Mouse (Mus musculus) lung, postnatal 14 days (tissue): Measurements from ENCODE around the gene Bco2.

Experiments
- DNase-seq: peaks from one replicate; pipeline ENCODE4 v3.0.0; 2021

Gene Bco2

DNA sequence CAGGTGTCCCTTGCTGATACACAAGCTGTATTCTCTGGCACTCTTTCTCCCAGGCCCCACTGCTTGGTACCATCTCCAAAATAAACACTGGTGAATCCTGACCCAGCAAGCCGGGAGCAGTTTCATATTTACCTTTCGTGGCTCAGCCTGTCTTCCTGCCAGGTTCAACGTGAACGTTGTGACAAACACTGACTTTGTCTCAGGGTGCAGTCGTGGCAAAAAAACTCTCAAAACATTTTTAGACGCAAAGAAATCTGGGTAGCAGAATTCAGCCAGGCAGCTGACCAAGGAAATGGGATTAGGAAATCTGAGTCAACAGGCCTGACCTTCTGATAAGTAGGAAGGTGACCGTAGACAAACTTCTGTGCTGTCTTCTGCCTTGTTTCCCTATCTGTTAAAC, 47.4 kb downstream of the Bco2 start:
- DNase-seq = no peak

DNA sequence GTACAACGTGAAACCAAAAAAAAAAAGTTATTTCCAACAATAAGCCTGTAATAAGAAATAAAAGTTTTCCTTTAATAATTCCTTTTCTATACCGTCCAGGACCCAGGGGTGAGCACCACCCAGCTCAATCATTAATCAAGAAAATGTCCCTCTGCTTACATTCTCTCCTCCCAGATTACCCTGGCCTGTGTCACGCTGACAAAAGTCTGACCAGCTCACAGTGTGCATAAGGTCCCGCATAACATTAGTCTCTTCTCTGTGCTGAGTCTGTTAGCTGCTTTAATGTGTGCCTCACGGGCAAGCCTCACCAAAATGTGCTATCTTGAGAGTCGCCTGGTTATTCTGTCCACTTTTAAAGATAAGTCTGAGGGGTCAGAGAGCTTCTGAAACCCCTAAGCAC, 49.6 kb downstream of the Bco2 start:
- no peak for DNase-seq

DNA sequence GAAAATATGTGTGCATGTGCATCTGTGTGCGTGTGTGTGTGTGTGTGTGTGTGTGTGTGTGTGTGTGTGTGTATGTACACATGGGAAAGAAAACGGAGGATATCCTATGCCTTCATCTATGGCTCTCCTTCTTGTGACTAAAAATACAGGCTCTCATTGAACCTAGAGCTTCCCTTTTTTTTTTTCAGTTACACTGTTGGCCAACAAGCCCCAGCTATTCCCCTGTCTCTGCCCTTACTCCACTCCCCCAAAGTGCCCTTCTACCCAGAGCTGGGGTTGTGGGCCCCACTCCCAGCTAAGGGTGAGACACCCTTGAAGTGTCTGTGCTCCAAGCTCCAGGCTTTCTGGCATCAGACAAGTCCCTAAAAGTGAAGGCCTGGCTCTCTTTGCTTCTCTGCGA, 52.0 kb downstream of the Bco2 start:
- DNase-seq = no peak

DNA sequence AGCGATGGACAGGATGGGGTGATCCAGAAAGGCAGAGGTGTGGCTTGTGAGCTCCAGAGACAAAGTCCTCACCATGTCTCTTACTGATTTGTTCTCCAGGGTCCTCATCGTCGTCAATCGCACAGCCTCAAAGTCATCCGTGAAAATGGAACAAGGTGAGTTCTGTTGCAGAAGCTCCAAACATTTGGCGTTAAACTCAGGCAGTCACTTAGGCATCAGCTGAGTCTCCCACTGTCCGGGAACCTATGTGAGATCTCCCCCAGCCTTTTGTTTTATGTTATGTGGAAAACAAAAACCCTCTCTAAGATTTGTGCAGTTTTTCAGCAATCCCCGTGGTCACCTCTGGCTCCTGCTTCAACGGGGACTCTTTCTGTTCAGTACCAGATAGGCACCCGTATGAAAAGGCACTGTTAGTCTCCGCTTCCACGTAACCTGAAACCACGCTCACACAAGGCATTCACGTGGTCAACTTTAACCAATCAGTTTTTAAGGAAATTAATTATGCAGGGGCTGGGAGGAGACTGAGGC, 53.9 kb downstream of the Bco2 start:
- no peak for DNase-seq

GRCm38 (mm10) chr9:50500467-50500973, 54.5 kb downstream of the Bco2 start:
- DNase-seq = no peak

- no peak for DNase-seq
Observed at GRCm38 (mm10) chr9:50499781-50500180, 55.2 kb downstream of the Bco2 start.

GRCm38 (mm10) chr9:50498815-50499214, 56.2 kb downstream of the Bco2 start:
- DNase-seq = no peak

DNA sequence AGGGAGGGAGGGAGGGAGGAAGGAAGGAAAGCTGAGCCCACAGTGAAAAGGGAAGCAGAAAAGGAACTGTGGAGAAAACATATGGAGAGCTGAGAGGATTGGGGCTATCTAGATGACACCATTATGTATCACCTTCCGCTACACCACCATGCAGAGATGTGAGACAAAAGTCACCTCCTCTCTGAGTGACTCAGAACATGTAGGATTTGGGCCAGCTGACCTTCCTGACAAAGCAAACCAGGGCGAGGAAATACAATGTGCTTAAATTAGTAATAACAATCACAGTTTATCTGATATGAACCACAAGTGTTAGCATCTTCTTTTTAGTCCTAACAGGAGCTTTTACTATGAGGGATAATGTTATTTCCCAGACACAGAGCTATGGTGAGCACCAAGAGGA, 57.4 kb downstream of the Bco2 start:
- DNase-seq = no peak

DNA sequence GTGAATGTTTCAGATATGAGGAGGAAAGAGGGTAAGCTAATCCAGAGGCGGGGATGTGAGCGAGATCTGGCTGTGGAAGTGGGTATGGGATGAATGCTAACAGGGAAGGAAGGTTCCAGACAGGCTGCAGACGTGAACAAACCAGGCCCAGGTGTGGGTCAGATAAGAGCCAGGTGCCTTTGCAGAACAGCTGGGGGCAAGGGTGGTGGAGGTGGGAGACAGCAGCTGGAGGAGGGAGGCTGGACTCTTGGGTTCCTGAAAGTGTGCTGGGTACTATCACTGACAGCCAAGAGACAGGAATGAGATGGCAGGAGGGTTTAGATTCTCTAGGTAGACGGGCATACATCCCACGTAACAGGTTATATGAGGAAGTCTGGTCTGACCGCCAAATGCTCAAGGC, 57.9 kb downstream of the Bco2 start:
- DNase-seq = no peak

- DNase-seq = no peak
Observed at GRCm38 (mm10) chr9:50496546-50496945, 58.4 kb downstream of the Bco2 start.

GRCm38 (mm10) chr9:50496151-50496505, 58.9 kb downstream of the Bco2 start:
- DNase-seq = no peak

DNA sequence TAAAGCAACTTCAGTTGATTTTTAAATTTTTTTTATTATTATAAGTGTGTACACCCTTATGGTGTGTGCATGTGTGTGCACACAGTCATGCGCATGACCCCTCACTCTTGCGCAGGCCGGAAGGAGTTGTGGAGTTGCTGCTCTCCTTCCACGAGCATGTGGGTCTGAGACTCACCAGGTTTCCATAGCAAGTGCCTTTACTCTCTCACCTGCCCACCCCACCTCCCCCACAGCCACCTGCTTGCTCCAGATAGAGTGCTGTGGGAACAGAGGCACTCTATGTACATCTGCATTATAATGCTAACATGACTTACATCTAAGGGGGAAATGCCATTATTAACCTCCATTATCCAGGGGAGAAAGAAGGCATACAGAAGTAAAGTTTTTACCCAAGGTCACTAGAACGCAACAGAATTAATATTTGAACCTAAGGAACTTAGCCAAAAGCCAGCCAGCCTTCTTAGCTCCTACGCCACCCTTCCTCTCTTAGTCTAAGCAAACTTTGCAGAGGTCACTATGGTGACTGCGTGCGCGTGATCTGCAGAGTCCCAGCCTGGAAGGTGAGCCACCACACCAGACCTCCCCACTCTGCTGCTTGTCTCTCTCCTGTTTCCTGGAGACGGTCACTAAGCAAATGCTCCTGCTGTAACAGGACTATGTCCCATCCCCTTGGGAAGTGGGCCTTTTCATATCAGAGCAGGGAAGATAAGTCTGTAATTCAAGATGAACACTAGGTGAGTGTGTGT, 59.4 kb downstream of the Bco2 start:
- no peak for DNase-seq

DNA sequence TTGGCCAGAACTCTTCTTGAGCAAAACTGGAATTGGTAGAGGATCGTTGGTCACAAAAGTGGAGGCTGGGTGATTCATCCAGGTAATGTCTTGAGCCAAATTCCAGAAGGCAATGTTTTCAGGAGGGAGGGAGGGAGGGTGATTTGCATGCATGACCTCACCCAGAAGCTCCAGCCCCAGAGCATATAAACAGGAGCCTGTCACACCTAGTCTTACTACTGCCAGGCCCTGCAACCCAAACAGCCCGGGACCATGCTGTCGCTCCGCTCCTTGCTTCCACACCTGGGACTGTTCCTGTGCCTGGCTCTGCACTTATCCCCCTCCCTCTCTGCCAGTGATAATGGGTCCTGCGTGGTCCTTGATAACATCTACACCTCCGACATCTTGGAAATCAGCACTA, 60.7 kb downstream of the Bco2 start, which contains the start of gene Plet1:
Gene Plet1 (plus strand): TSS at position 215 of the 400 bp plus-strand sequence.
- no peak for DNase-seq

DNA sequence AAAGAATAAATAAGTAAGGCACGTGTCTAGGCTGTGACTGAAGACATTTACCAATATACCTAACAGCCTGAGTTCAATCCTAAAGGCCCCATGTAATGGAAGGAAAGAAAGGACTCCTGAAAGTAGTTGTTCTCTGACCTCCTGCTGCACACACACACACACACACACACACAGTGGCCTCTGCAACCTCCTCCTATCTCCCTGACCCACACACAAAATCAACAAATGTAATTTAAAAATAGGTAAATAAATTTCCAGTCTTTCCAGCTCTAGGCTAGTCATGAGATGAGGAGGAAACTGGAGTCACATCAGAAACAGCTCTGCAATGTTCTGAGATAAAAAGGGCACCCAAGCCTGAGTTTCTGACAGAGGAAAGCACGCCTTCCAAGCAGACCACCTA, 61.2 kb downstream of the Bco2 start:
- no peak for DNase-seq

DNA sequence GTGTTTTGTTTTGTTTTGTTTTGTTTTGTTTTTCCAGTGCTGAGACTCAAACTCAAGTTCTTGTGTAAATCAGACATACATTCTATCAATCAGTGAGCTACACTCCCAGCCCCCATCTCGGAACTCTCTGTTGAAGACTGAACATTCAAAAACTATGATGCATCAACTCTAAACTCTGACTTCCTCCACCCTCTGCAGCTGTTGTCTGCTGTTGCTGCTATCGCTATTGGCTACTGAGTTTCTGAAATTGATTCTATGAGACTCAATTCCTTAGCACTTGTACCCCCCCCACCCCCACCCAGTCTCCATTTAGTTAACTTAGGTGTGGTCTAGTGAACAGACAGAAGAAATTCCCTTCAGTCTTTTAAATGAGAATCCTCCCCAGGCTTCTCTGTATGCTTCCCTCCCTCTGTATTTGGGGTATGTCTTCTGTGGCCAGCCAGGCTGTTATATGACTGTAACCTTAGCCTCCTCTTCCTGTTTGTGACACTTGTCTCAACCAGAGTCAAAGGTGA, 63.4 kb downstream of the Bco2 start:
- no peak for DNase-seq

DNA sequence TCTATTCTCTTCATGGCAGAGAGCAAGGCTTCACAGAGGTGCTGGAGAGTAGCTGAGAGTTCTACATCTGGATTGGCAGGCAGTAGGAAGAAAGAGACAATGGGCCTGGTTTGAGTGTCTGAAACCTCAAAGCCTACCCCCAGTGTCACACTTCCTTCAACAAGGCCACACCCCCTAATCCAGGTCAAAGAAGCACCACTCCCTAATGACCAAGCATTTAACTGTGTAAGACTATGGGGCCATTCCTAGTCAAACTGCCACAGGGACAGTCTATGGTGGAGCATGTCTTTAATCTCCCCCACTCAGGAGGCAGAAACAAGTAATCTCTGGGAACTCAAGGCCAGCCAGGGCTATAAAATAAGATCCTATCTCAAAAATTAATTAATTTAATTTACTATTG, 64.1 kb downstream of the Bco2 start:
- DNase-seq = no peak

- DNase-seq = no peak
Observed at GRCm38 (mm10) chr9:50485521-50485920, 69.5 kb downstream of the Bco2 start.
